Mouse (Mus musculus) limb, embryonic 13.5 days (tissue): Measurements from ENCODE around the gene Rnf166. TPM values are rescaled to one million over a fixed set of nuclear protein-coding genes. Genes with fewer than 3 reads are reported as not detected.

Experiments used
- ATAC-seq: fragments of 200-750 bp; cut with Nextera tagmentation; 2 replicates; pipeline ENCODE4 v1.8.0; 2017; ENCODE audit warnings: low read depth, moderate number of reproducible peaks, moderate TSS enrichment; ENCODE audit not compliant: low FRiP score
- H3K27ac ChIP-seq: fragments of 300-500 bp; sonication (generic); 2 replicates; pipeline ENCODE4 v1.5.1; 2015; ENCODE audit warnings: inconsistent platforms, mild to moderate bottlenecking, moderate library complexity
- H3K27me3 ChIP-seq: fragments of 300-500 bp; sonication (generic); 2 replicates; pipeline ENCODE4 v1.6.1; 2015; ENCODE audit warnings: mild to moderate bottlenecking, inconsistent platforms
- H3K36me3 ChIP-seq: fragments of 300-500 bp; sonication (generic); 2 replicates; pipeline ENCODE4 v1.6.1; 2015; ENCODE audit warnings: inconsistent platforms, mild to moderate bottlenecking, moderate library complexity
- H3K4me1 ChIP-seq: fragments of 300-500 bp; sonication (generic); 2 replicates; pipeline ENCODE4 v1.6.1; 2015; ENCODE audit warnings: inconsistent platforms
- H3K4me2 ChIP-seq: fragments of 300-500 bp; sonication (generic); replicated peaks from 2 replicates; pipeline ENCODE4 v1.6.1; 2015; ENCODE audit warnings: inconsistent platforms, mild to moderate bottlenecking, moderate library complexity
- H3K4me3 ChIP-seq: fragments of 300-500 bp; sonication (generic); 2 replicates; pipeline ENCODE4 v1.5.1; 2015; ENCODE audit warnings: moderate library complexity, mild to moderate bottlenecking, inconsistent platforms
- H3K9ac ChIP-seq: fragments of 300-500 bp; sonication (generic); 2 replicates; pipeline ENCODE4 v1.6.1; 2015; ENCODE audit warnings: mild to moderate bottlenecking, inconsistent platforms
- H3K9me3 ChIP-seq: fragments of 300-500 bp; sonication (generic); 2 replicates; pipeline ENCODE4 v1.6.1; 2016; ENCODE audit warnings: inconsistent platforms
- WGBS: fragments of 180-500 bp; shearing (Covaris S2); methylation state at CpG from one replicate; pipeline ENCODE4 v1.1.7; 2015; 5-methylcytosine and 5-hydroxymethylcytosine counted together
- polyA plus RNA-seq: library from polyadenylated mRNA; unstranded; fragments of >200 nt; fragmentation: Nextera tagmentation; extraction: Ambion mirVana; gene quantifications from 2 replicates; pipeline ENCODE4 v1.2.1, GENCODE M21; 2015

Rnf166 gene
- polyA plus RNA-seq, 1 experiment from 2014 or later = 51.2 TPM

- ATAC-seq = peak; percentile 35; the same call in 1 of the 2 replicates
- H3K27ac ChIP-seq = no peak overlapping the region
- no peaks in the 10 kb centered on the region for H3K27me3 ChIP-seq
- H3K4me1 ChIP-seq = 0 out of 2 replicates have a peak, but pooled peaks cover 7% of the 10 kb centered on the region
- no peak overlapping the region for H3K4me3 ChIP-seq
- no peaks in the 10 kb centered on the region for H3K9me3 ChIP-seq
- H3K9ac ChIP-seq = no peak overlapping the region
- no peak overlapping the region for H3K4me2 ChIP-seq
- peaks cover 67% of the 10 kb centered on the region for H3K36me3 ChIP-seq
- 29% methylated on average over 10 of the region's 10 CpGs for WGBS
These were observed 25.0 kb upstream of the Rnf166 start for GRCm38 (mm10) chr8:122500856-122501255.

GRCm38 (mm10) chr8:122497912-122498311 lies 22.0 kb upstream of the Rnf166 start:
- Histone ChIP-seq H3K27me3 (no peaks in the 10 kb centered on the region), H3K9me3 (no peaks in the 10 kb centered on the region), H3K36me3 (peaks cover 85% of the 10 kb centered on the region), H3K9ac (no peak overlapping the region), H3K4me2 (no peak overlapping the region), H3K27ac (no peak overlapping the region), H3K4me3 (no peak overlapping the region), H3K4me1 (0 out of 2 replicates have a peak, but pooled peaks cover 3% of the 10 kb centered on the region)
- 72% methylated on average over 17 of the region's 17 CpGs for WGBS
- ATAC-seq = no peak

- H3K36me3 ChIP-seq = peaks cover 89% of the 10 kb centered on the region
- 0 out of 2 replicates have a peak, but pooled peaks cover 3% of the 10 kb centered on the region for H3K4me1 ChIP-seq
- H3K27ac ChIP-seq = no peak overlapping the region
- no peaks in the 10 kb centered on the region for H3K27me3 ChIP-seq
- 88% methylated on average over 12 of the region's 12 CpGs for WGBS
- no peaks in the 10 kb centered on the region for H3K9me3 ChIP-seq
- ATAC-seq = no peak
- no peak overlapping the region for H3K4me2 ChIP-seq
- H3K4me3 ChIP-seq = no peak overlapping the region
- no peak overlapping the region for H3K9ac ChIP-seq
These were observed 21.3 kb upstream of the Rnf166 start for GRCm38 (mm10) chr8:122497016-122497734.

GRCm38 (mm10) chr8:122488387-122488786 lies 12.5 kb upstream of the Rnf166 start:
- peaks cover 98% of the 10 kb centered on the region for H3K36me3 ChIP-seq
- H3K4me1 ChIP-seq = no peaks in the 10 kb centered on the region
- WGBS = 93% methylated on average over 9 of the region's 9 CpGs
- H3K9ac ChIP-seq = no peak overlapping the region
- no peak overlapping the region for H3K4me2 ChIP-seq
- H3K4me3 ChIP-seq = no peak overlapping the region
- no peaks in the 10 kb centered on the region for H3K27me3 ChIP-seq
- ATAC-seq = no peak
- no peaks in the 10 kb centered on the region for H3K9me3 ChIP-seq
- no peak overlapping the region for H3K27ac ChIP-seq

- ATAC-seq = no peak
- 90% methylated on average over 12 of the region's 12 CpGs for WGBS
These were observed 9.0 kb upstream of the Rnf166 start for GRCm38 (mm10) chr8:122484831-122485230.

GRCm38 (mm10) chr8:122483877-122484276 lies 8.0 kb upstream of the Rnf166 start:
- no peak overlapping the region for H3K27ac ChIP-seq
- ATAC-seq = no peak
- WGBS = 96% methylated on average over 7 of the region's 7 CpGs
- no peaks in the 10 kb centered on the region for H3K4me1 ChIP-seq
- peaks cover 99% of the 10 kb centered on the region for H3K36me3 ChIP-seq
- no peaks in the 10 kb centered on the region for H3K27me3 ChIP-seq
- no peak overlapping the region for H3K9ac ChIP-seq
- no peaks in the 10 kb centered on the region for H3K9me3 ChIP-seq
- no peak overlapping the region for H3K4me3 ChIP-seq
- no peak overlapping the region for H3K4me2 ChIP-seq

More at GRCm38 (mm10) chr8:122484831-122485230, 9.0 kb upstream of the Rnf166 start:
- no peaks in the 10 kb centered on the region for H3K27me3 ChIP-seq
- no peaks in the 10 kb centered on the region for H3K4me1 ChIP-seq
- no peak overlapping the region for H3K9ac ChIP-seq
- no peak overlapping the region for H3K27ac ChIP-seq
- no peak overlapping the region for H3K4me3 ChIP-seq
- no peaks in the 10 kb centered on the region for H3K9me3 ChIP-seq
- H3K4me2 ChIP-seq = no peak overlapping the region
- H3K36me3 ChIP-seq = peaks cover 99% of the 10 kb centered on the region

GRCm38 (mm10) chr8:122482448-122482847 lies 6.6 kb upstream of the Rnf166 start:
- no peaks in the 10 kb centered on the region for H3K4me1 ChIP-seq
- peaks cover 99% of the 10 kb centered on the region for H3K36me3 ChIP-seq
- no peaks in the 10 kb centered on the region for H3K27me3 ChIP-seq
- H3K4me3 ChIP-seq = no peak overlapping the region
- H3K9me3 ChIP-seq = no peaks in the 10 kb centered on the region
- no peak overlapping the region for H3K27ac ChIP-seq
- no peak overlapping the region for H3K4me2 ChIP-seq
- H3K9ac ChIP-seq = no peak overlapping the region
- WGBS = 95% methylated on average over 8 of the region's 8 CpGs
- ATAC-seq = no peak

- WGBS = 13% methylated on average over 16 of the region's 16 CpGs
- ATAC-seq = peak; percentile 6
- Histone ChIP-seq H3K27me3 (no peaks in the 10 kb centered on the region), H3K9ac (peak overlapping the region; percentile 98), H3K4me2 (peak overlapping the region; percentile 97), H3K36me3 (peaks cover 56% of the 10 kb centered on the region), H3K4me1 (peaks cover 18% of the 10 kb centered on the region), H3K9me3 (no peaks in the 10 kb centered on the region), H3K27ac (peak overlapping the region; percentile 58; the same call in 1 of the 2 replicates), H3K4me3 (peak overlapping the region; percentile 98)
These were observed 808 bp downstream of the Rnf166 start for GRCm38 (mm10) chr8:122474951-122475560.

- Histone ChIP-seq H3K27ac (no peak overlapping the region), H3K4me2 (peak overlapping the region; percentile 97; the same call in 1 of the 2 replicates), H3K9me3 (no peaks in the 10 kb centered on the region), H3K4me1 (peaks cover 18% of the 10 kb centered on the region), H3K27me3 (no peaks in the 10 kb centered on the region), H3K4me3 (peak overlapping the region; percentile 98; the same call in 1 of the 2 replicates), H3K9ac (no peak overlapping the region), H3K36me3 (peaks cover 56% of the 10 kb centered on the region)
- 90% methylated on average over 8 of the region's 8 CpGs for WGBS
- no peak for ATAC-seq
These were observed 1.9 kb downstream of the Rnf166 start for GRCm38 (mm10) chr8:122473911-122474421.

- peaks cover 9% of the 10 kb centered on the region for H3K4me1 ChIP-seq
- H3K36me3 ChIP-seq = peaks cover 74% of the 10 kb centered on the region
- no peak overlapping the region for H3K27ac ChIP-seq
- no peaks in the 10 kb centered on the region for H3K27me3 ChIP-seq
- no peaks in the 10 kb centered on the region for H3K9me3 ChIP-seq
- H3K9ac ChIP-seq = no peak overlapping the region; the same call in 1 of the 2 replicates
- H3K4me3 ChIP-seq = no peak overlapping the region
- no peak for ATAC-seq
- WGBS = 78% methylated on average over 5 of the region's 5 CpGs
- no peak overlapping the region for H3K4me2 ChIP-seq
These were observed 5.2 kb downstream of the Rnf166 start for GRCm38 (mm10) chr8:122470691-122471090.

- no peak overlapping the region for H3K4me2 ChIP-seq
- WGBS = 85% methylated on average over 10 of the region's 10 CpGs
- H3K36me3 ChIP-seq = peaks cover 81% of the 10 kb centered on the region
- no peak for ATAC-seq
- H3K4me1 ChIP-seq = peaks cover 7% of the 10 kb centered on the region
- H3K9ac ChIP-seq = no peak overlapping the region
- H3K27ac ChIP-seq = no peak overlapping the region
- H3K4me3 ChIP-seq = no peak overlapping the region
- H3K27me3 ChIP-seq = no peaks in the 10 kb centered on the region
- H3K9me3 ChIP-seq = no peaks in the 10 kb centered on the region
These were observed 5.9 kb downstream of the Rnf166 start for GRCm38 (mm10) chr8:122469965-122470364.

GRCm38 (mm10) chr8:122469407-122469806 lies 6.5 kb downstream of the Rnf166 start:
- WGBS = 81% methylated on average over 6 of the region's 6 CpGs
- Histone ChIP-seq H3K9ac (no peak overlapping the region), H3K4me1 (peaks cover 2% of the 10 kb centered on the region), H3K4me2 (no peak overlapping the region), H3K27ac (no peak overlapping the region), H3K36me3 (peaks cover 83% of the 10 kb centered on the region), H3K27me3 (no peaks in the 10 kb centered on the region), H3K4me3 (no peak overlapping the region), H3K9me3 (no peaks in the 10 kb centered on the region)
- ATAC-seq = no peak
